Mouse (Mus musculus) right cerebral cortex, adult 2 months (tissue): ENCODE results near the gene CK137956.

ENCODE experiments used
- DNase-seq, 2 experiments: peaks; one replicate each; pipeline ENCODE4 v3.0.0; 2021 to 2022; ENCODE audit warnings: low spot score in 2 of 2

The CK137956 gene

DNA sequence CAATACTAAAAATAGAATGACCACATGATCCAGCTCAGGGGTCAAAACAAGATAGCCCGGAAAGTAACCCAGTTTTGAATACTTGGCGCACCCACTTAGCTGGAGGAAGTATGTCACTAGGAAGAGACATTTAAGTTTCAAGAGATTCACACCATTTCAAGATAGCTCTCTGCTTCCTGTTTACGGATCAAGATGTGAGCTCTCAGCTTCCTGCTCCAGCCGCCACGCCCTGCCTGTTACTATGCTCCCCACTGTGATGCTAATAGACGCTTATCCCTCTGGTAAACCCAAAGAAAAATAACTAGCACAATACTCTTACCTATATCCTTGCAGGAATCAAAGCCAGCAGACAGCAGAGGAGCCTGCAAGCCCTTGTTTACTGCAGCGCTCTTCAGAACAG, 57.2 kb downstream of the CK137956 start:
- no peak for DNase-seq

DNA sequence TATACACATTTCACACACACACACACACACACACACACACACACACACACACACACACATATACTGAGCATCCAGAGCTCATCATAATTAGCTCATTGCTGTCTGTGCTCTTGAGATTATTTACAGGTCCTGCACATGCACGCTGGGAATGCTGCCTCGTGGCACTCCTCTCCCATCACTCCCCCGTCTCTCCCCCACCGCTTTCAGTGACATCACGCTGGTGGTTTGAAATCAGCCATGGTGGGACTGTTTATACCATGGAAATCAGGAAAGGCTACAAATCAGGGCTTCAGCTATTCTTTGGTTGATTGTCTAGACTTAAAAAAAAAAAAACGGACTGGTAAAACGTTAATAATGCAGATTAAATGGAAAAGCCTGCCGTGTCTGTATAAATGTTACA, 63.6 kb downstream of the CK137956 start:
- DNase-seq, result no peak

DNA sequence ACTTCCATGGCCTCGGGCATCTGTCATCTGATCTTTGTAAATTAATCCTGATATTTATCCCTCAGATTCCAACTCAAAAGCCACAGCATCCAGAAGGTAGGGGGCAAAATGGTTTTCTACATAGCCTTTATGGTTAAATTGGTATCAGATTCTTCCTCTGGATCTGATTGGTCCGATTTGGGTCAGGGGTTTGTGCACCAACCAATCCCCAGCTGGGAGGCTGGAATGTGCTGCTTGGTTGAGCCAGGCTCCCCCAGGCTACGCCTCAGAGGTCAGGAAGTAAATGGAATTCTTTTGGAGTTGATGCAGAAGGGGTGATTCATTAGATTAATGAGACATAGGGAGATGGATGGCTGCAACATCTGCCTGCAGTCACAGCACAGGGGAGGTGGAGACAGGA, 66.8 kb downstream of the CK137956 start:
- DNase-seq, result no peak

DNA sequence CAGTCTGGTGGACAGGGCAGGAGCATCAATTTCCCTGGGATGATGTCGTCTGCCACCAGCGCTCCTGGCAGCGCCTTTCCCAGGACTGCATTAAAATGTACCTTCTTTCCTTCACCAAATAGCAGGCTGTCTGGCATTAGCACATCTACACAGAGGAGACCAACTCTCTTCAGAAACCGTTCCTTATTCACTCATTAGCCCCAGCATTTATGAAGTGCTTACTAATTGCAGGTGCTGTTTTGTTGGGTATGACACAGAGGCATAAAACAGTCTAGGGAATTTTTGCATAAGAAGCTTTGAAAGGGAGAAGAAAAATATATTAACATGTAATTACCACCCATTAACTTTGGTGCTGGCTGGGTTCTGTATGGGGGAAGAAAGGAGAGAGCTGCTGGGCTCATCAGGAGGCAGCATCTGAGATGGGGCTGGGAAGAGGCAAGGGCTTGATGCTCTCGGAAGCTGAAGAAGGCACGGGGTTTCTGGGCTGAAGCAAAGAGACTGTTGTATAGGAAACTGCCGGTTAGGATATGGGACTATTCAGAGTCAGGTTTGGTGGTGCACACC, 69.8 kb downstream of the CK137956 start:
- DNase-seq, result no peak

DNA sequence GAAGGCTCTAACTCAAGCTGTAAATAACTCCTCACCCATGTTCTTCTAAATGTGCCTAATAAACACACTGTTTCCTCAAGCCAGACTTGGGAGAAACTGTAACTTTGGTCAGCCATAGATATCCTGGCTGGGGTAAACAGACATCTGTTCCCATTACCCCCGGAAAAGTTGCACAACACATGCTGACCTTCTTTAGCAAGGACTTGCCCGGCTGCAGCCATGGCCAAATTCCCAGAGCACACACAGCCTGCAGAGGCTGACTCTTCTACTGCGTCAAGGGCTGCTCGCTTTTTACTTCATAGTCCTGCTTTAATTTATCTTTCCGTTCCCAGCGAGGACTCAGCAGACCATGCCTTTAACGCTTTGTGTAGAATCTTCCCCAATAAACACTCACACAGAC, 81.7 kb downstream of the CK137956 start:
- DNase-seq, result no peak

DNA sequence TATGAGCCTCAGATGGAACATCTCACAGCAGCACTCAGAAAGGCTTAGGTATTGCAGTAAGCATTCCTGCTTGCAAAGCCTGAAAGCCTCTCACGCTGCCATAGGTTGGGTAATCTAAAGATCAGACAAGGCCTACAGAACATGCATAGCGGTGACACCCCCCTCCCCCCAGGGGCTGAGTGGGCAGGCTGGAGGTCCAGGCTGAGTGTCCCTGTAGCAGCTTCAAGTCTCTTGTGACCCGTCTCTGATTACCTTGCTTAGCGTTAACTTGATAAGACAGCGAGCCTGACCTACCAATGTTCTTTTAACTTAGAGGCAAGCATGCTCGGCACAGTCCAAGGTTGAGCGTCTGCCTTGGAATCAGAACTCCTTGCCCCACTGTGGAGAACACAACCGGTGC, 91.8 kb downstream of the CK137956 start:
- DNase-seq, result no peak
